Mouse (Mus musculus): ENCODE results near the gene Fancg. TPM values are rescaled to one million over a fixed set of nuclear protein-coding genes. Genes with fewer than 3 reads are reported as not detected.

Gene Fancg
- polyA plus RNA-seq, 2 experiments = 20.4 to 31.3 TPM

GRCm38 (mm10) chr4:43020876-43021275, 10.6 kb upstream of the Fancg start:
- H3K27me3 ChIP-seq (ENCODE audit: control insufficient read depth, insufficient read depth, low read length) = no peaks in the 10 kb centered on the region
- H3K36me3 ChIP-seq (ENCODE audit: control insufficient read depth, insufficient read depth, low read length) = peaks cover 72% of the 10 kb centered on the region
- H3K9ac ChIP-seq (ENCODE audit: low read depth, low read length, severe bottlenecking) = no peak overlapping the region
- no peak overlapping the region for H3K27ac ChIP-seq (replicated peaks; ENCODE audit: low read depth, low read length)
- no peaks in the 10 kb centered on the region for H3K9me3 ChIP-seq (ENCODE audit: control insufficient read depth, low read length)
- 86% methylated on average over 16 of the region's 16 CpGs for WGBS
- H3K4me2 ChIP-seq (replicated peaks; ENCODE audit: low read depth, low read length, severe bottlenecking) = no peak overlapping the region
- no peak for TF ChIP-seq POLR2A (IDR thresholded peaks at IDR 0.05; ENCODE audit: borderline replicate concordance, extremely low read depth, insufficient read depth, insufficient read length)
- DNase-seq (ENCODE audit: low spot score) (no peak), ATAC-seq (ENCODE audit: low FRiP score, low read depth) (no peak)
- H3K4me1 ChIP-seq (ENCODE audit: control insufficient read depth, insufficient read depth, low read length) = peaks cover 8% of the 10 kb centered on the region; the same call in 1 of the 2 replicates
- no peak overlapping the region for H3K4me3 ChIP-seq (replicated peaks; ENCODE audit: low read length)

GRCm38 (mm10) chr4:43019641-43020465, 9.5 kb upstream of the Fancg start:
- no peak overlapping the region for H3K4me2 ChIP-seq (replicated peaks; ENCODE audit: low read depth, low read length, severe bottlenecking)
- 92% methylated on average over 23 of the region's 23 CpGs for WGBS

GRCm38 (mm10) chr4:43019176-43019575, 8.9 kb upstream of the Fancg start:
- H3K4me1 ChIP-seq (ENCODE audit: control insufficient read depth, insufficient read depth, low read length) = no peaks in the 10 kb centered on the region
- H3K27me3 ChIP-seq (ENCODE audit: control insufficient read depth, insufficient read depth, low read length) = no peaks in the 10 kb centered on the region
- peaks cover 72% of the 10 kb centered on the region for H3K36me3 ChIP-seq (ENCODE audit: control insufficient read depth, insufficient read depth, low read length)
- no peak overlapping the region for H3K4me3 ChIP-seq (replicated peaks; ENCODE audit: low read length)
- WGBS = 90% methylated on average over 10 of the region's 10 CpGs
- no peak overlapping the region for H3K9ac ChIP-seq (ENCODE audit: low read depth, low read length, severe bottlenecking)
- ATAC-seq (ENCODE audit: low FRiP score, low read depth) (no peak), DNase-seq (ENCODE audit: low spot score) (no peak)
- H3K27ac ChIP-seq (replicated peaks; ENCODE audit: low read depth, low read length) = no peak overlapping the region
- H3K4me2 ChIP-seq (replicated peaks; ENCODE audit: low read depth, low read length, severe bottlenecking) = no peak overlapping the region
- no peak for TF ChIP-seq POLR2A (IDR thresholded peaks at IDR 0.05; ENCODE audit: borderline replicate concordance, extremely low read depth, insufficient read depth, insufficient read length)
- no peaks in the 10 kb centered on the region for H3K9me3 ChIP-seq (ENCODE audit: control insufficient read depth, low read length)

More at GRCm38 (mm10) chr4:43019641-43020465, 9.5 kb upstream of the Fancg start:
- TF ChIP-seq POLR2A (IDR thresholded peaks at IDR 0.05; ENCODE audit: borderline replicate concordance, extremely low read depth, insufficient read depth, insufficient read length) = no peak
- ATAC-seq (ENCODE audit: low FRiP score, low read depth) (no peak), DNase-seq (ENCODE audit: low spot score) (no peak)
- Histone ChIP-seq H3K9me3 (ENCODE audit: control insufficient read depth, low read length) (no peaks in the 10 kb centered on the region), H3K9ac (ENCODE audit: low read depth, low read length, severe bottlenecking) (no peak overlapping the region), H3K36me3 (ENCODE audit: control insufficient read depth, insufficient read depth, low read length) (peaks cover 72% of the 10 kb centered on the region), H3K27ac (replicated peaks; ENCODE audit: low read depth, low read length) (no peak overlapping the region), H3K27me3 (ENCODE audit: control insufficient read depth, insufficient read depth, low read length) (no peaks in the 10 kb centered on the region), H3K4me3 (replicated peaks; ENCODE audit: low read length) (no peak overlapping the region), H3K4me1 (ENCODE audit: control insufficient read depth, insufficient read depth, low read length) (peaks cover 5% of the 10 kb centered on the region; the same call in 1 of the 2 replicates)

- H3K27ac ChIP-seq (replicated peaks; ENCODE audit: low read depth, low read length) = no peak overlapping the region
- no peak overlapping the region for H3K4me3 ChIP-seq (replicated peaks; ENCODE audit: low read length)
- no peaks in the 10 kb centered on the region for H3K4me1 ChIP-seq (ENCODE audit: control insufficient read depth, insufficient read depth, low read length)
- no peak for ATAC-seq (ENCODE audit: low FRiP score, low read depth)
- 100% methylated on average over 4 of the region's 4 CpGs for WGBS
- no peak overlapping the region for H3K9ac ChIP-seq (ENCODE audit: low read depth, low read length, severe bottlenecking)
- H3K27me3 ChIP-seq (ENCODE audit: control insufficient read depth, insufficient read depth, low read length) = no peaks in the 10 kb centered on the region
- DNase-seq (ENCODE audit: low spot score) = no peak
- no peak overlapping the region for H3K4me2 ChIP-seq (replicated peaks; ENCODE audit: low read depth, low read length, severe bottlenecking)
- no peaks in the 10 kb centered on the region for H3K9me3 ChIP-seq (ENCODE audit: control insufficient read depth, low read length)
- peaks cover 63% of the 10 kb centered on the region for H3K36me3 ChIP-seq (ENCODE audit: control insufficient read depth, insufficient read depth, low read length)
- no peak for TF ChIP-seq POLR2A (IDR thresholded peaks at IDR 0.05; ENCODE audit: borderline replicate concordance, extremely low read depth, insufficient read depth, insufficient read length)
Observed at GRCm38 (mm10) chr4:43018156-43018555, 7.8 kb upstream of the Fancg start.

GRCm38 (mm10) chr4:43012091-43012490, 1.8 kb upstream of the Fancg start:
- H3K4me3 ChIP-seq (replicated peaks; ENCODE audit: low read length) = no peak overlapping the region
- ATAC-seq (ENCODE audit: low FRiP score, low read depth) (no peak), DNase-seq (ENCODE audit: low spot score) (no peak)
- peaks cover 5% of the 10 kb centered on the region for H3K4me1 ChIP-seq (ENCODE audit: control insufficient read depth, insufficient read depth, low read length)
- WGBS = 98% methylated on average over 1 of the region's 1 CpGs
- no peak for TF ChIP-seq POLR2A (IDR thresholded peaks at IDR 0.05; ENCODE audit: borderline replicate concordance, extremely low read depth, insufficient read depth, insufficient read length)
- no peak overlapping the region for H3K4me2 ChIP-seq (replicated peaks; ENCODE audit: low read depth, low read length, severe bottlenecking)
- H3K9ac ChIP-seq (ENCODE audit: low read depth, low read length, severe bottlenecking) = no peak overlapping the region
- H3K27ac ChIP-seq (replicated peaks; ENCODE audit: low read depth, low read length) = no peak overlapping the region
- no peaks in the 10 kb centered on the region for H3K9me3 ChIP-seq (ENCODE audit: control insufficient read depth, low read length)
- peaks cover 7% of the 10 kb centered on the region; the same call in 1 of the 2 replicates for H3K36me3 ChIP-seq (ENCODE audit: control insufficient read depth, insufficient read depth, low read length)
- no peaks in the 10 kb centered on the region for H3K27me3 ChIP-seq (ENCODE audit: control insufficient read depth, insufficient read depth, low read length)
